Mouse (Mus musculus): ENCODE results near the gene Mapkapk2.
A peak's percentile ranks its signal among the peaks of the same experiment; 100 is the strongest.

The Mapkapk2 gene

GRCm38 (mm10) chr1:131110525-131111106 lies 13.0 kb upstream of the Mapkapk2 start:
- DNase-seq (ENCODE audit: low spot score in 2 of 2), result no peak

GRCm38 (mm10) chr1:131107575-131108308 lies 10.1 kb upstream of the Mapkapk2 start:
- DNase-seq (ENCODE audit: low spot score in 2 of 2), result no peak

GRCm38 (mm10) chr1:131103776-131104424 lies 6.3 kb upstream of the Mapkapk2 start:
- DNase-seq (ENCODE audit: low spot score in 2 of 2), result no peak

GRCm38 (mm10) chr1:131100808-131101207 lies 3.2 kb upstream of the Mapkapk2 start:
- DNase-seq (ENCODE audit: low spot score in 2 of 2), result peak in 1 of 2 experiments; percentile 60

GRCm38 (mm10) chr1:131096803-131097699 lies 575 bp downstream of the Mapkapk2 start:
- DNase-seq (ENCODE audit: low spot score in 2 of 2), result peak in 1 of 2 experiments; percentile 42

- DNase-seq (ENCODE audit: low spot score in 2 of 2), result no peak
Measured at GRCm38 (mm10) chr1:131096132-131096695, 1.4 kb downstream of the Mapkapk2 start.

- DNase-seq (ENCODE audit: low spot score in 2 of 2), result no peak
Measured at GRCm38 (mm10) chr1:131095574-131095973, 2.1 kb downstream of the Mapkapk2 start.

GRCm38 (mm10) chr1:131093889-131094288 lies 3.7 kb downstream of the Mapkapk2 start:
- DNase-seq (ENCODE audit: low spot score in 2 of 2), result no peak

DNA sequence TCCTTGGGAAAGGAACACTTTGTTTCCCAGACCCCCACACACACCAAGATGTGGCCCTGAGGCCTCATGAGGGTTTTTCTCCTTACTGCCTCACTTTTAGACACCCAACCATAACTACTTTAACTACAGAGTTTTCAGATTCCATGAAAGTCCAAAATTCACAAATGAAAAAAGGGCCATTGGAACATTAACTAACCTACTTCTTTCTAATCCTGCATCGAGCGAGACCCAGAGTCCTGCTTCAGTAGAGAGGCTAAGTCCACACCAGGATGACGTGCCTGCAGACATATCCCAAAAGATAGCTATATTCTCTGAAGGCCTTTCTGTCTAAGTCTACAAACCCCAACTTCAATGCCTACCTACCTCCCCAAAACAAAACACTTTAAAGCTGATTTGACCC lies 4.8 kb downstream of the Mapkapk2 start:
- no peak for DNase-seq (ENCODE audit: low spot score in 2 of 2)

- DNase-seq (ENCODE audit: low spot score in 2 of 2), result no peak
Measured at GRCm38 (mm10) chr1:131092173-131092572, 5.5 kb downstream of the Mapkapk2 start.

DNA sequence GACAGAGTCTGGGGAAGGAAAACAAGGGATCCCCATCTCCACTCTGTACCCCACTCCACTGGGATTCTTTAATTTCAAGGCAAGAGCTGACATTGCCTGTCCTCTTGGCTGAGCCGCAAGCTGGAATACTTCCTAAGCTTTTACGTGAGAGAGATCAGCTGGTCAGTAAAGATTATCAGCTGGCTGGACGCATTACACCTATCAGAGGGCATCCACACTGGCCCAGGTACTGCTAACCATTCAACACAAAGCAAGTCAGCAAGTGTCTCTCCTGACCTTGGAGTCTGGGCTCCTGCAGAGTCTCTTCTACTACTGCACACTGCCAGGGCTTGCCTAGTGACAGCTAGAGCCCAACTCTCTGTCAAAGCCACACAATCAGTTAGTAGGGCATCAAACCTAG lies 6.1 kb downstream of the Mapkapk2 start:
- no peak for DNase-seq (ENCODE audit: low spot score in 2 of 2)

DNA sequence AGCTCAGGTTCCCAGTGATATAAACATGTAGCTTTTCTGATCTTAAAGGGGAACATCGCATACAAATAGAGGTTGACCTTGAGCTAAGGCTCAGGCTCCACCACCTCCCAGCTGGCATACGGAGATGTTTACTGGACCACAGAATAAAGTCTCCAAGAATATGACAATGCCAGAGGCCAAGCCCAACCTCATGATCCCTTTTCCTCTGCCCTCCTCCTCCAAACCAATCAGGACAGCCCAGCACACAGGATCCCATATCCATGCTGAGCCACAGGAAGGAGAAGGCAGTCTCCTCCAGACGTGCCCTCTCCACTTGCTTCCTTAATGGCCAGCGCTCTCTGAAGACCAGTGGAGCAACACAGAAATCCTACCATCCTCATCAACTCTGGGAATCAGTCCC lies 6.7 kb downstream of the Mapkapk2 start:
- DNase-seq (ENCODE audit: low spot score in 2 of 2), result no peak

DNA sequence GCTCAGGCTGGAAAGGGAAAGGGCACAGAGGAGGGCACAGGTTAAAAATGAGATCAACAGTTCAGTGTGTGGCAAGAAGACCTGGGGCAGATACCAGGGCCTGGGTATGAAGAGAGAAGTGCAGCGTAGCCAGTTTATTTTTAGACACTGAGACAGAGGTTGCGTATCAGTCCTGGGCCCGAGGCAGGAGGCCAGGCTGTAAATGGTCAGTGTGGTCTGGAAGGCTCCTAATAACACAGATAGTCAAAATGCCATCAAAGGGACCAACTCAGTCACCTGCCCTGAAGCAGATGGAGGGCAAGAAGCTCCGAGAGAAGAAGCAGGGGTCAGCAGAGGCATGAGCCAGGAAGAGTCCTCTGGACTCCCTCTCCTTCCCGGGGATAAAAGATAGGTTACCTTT lies 7.4 kb downstream of the Mapkapk2 start:
- no peak for DNase-seq (ENCODE audit: low spot score in 2 of 2)

DNA sequence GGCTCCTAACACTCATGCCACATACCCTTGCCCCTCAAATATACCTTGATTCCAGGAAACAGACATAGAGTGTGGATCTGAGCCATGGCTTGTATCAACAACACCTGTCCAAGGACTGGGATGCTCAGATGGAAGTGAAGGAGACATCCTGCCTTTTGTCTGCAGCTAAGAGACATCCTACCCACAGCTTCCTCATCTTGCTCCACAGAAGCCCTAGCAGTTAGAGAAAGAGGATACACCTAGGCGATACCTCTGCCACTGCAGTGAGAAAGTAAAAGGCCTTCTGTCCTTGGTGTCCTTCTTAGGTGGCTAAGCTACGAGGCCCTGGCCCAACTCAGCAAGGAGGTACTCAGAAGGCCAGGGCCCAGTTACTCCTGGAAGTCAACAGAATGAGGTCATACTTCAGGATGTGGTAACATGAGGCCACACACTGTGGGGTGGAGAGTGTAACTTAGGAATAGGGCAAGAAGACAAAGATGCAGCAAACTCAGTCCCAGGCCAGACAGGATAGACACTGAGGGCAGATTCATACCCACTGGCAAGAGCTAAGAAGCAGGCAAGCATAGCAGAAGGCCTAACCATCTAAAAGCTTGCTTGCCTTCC lies 8.0 kb downstream of the Mapkapk2 start:
- no peak for DNase-seq (ENCODE audit: low spot score in 2 of 2)

- no peak for DNase-seq (ENCODE audit: low spot score in 2 of 2)
Measured at GRCm38 (mm10) chr1:131088547-131088946, 9.1 kb downstream of the Mapkapk2 start.

GRCm38 (mm10) chr1:131086907-131087306 lies 10.7 kb downstream of the Mapkapk2 start:
- no peak for DNase-seq (ENCODE audit: low spot score in 2 of 2)

GRCm38 (mm10) chr1:131085957-131086739 lies 11.5 kb downstream of the Mapkapk2 start:
- no peak for DNase-seq (ENCODE audit: low spot score in 2 of 2)

DNA sequence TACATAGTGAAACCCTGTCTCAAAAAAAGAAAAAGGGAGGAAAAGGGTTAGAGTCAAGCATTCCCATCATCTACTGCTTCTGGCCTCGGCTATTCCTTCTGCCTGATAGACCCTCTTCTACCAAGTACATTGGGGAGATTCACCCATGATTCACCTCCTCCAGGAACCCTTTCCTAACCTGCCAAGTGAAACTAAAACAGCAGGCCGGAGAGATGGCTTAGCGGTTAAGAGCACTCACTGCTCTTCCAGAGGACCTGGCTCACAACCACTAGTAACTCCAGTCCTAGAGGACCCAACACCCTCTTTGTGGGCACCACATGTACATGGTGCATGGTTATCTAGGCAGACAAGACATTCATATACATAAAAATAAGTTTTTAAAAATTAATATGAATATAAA lies 12.4 kb downstream of the Mapkapk2 start:
- no peak for DNase-seq (ENCODE audit: low spot score in 2 of 2)

DNA sequence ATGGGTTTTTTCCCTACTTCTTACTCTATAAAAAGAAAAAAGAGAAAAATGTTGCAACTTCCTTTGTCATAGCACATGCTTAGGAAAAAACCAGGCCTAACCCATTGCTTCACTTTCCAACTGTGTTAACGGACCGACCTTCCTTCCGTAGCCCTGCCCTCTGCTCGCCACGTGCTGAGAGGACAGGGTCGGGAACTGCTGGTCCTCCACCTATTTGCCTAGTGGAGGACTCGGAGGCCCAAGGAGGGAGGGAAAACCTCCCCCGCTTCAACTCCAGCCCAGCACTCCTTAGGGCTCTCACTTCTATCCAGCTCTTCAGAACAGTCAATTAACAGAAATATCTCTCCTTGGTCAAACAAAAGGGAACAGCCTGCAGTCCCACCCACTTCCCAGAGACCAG lies 13.3 kb downstream of the Mapkapk2 start:
- DNase-seq (ENCODE audit: low spot score in 2 of 2), result no peak

GRCm38 (mm10) chr1:131083609-131084008 lies 14.0 kb downstream of the Mapkapk2 start:
- no peak for DNase-seq (ENCODE audit: low spot score in 2 of 2)

All from frontal cortex, postnatal 36 days (tissue).